Mouse (Mus musculus) neural tube, embryonic 13.5 days (tissue): ENCODE measurements around the gene Kpna3. TPM values are rescaled to one million over a fixed set of nuclear protein-coding genes. Genes with fewer than 3 reads are reported as not detected.
"Not testable (repeated sequence)": the region's sequence is repeated elsewhere in the genome, so short reads cannot be mapped to it uniquely, and the experiment has no call there.

ENCODE experiments used
- ATAC-seq: fragments of 200-750 bp; cut with Nextera tagmentation; 2 replicates; pipeline ENCODE4 v1.8.0; 2017; ENCODE audit warnings: low read depth, mild to moderate bottlenecking, moderate TSS enrichment, moderate library complexity
- H3K27ac ChIP-seq: fragments of 300-500 bp; sonication (generic); replicated peaks from 2 replicates; pipeline ENCODE4 v1.5.1; 2015; ENCODE audit warnings: moderate library complexity, mild to moderate bottlenecking, inconsistent platforms
- H3K27me3 ChIP-seq: fragments of 300-500 bp; sonication (generic); 2 replicates; pipeline ENCODE4 v1.6.1; 2015; ENCODE audit warnings: mild to moderate bottlenecking, inconsistent platforms
- H3K36me3 ChIP-seq: fragments of 300-500 bp; sonication (generic); 2 replicates; pipeline ENCODE4 v1.6.1; 2015; ENCODE audit warnings: mild to moderate bottlenecking, inconsistent platforms
- H3K4me1 ChIP-seq: fragments of 300-500 bp; sonication (generic); replicated peaks from 2 replicates; pipeline ENCODE4 v1.6.1; 2015; ENCODE audit warnings: inconsistent platforms
- H3K4me2 ChIP-seq: fragments of 300-500 bp; sonication (generic); 2 replicates; pipeline ENCODE4 v1.6.1; 2015; ENCODE audit warnings: inconsistent platforms, mild to moderate bottlenecking, moderate library complexity
- H3K4me3 ChIP-seq: fragments of 300-500 bp; sonication (generic); 2 replicates; pipeline ENCODE4 v1.5.1; 2015; ENCODE audit warnings: mild to moderate bottlenecking, inconsistent platforms
- H3K9ac ChIP-seq: fragments of 300-500 bp; sonication (generic); 2 replicates; pipeline ENCODE4 v1.6.1; 2015; ENCODE audit warnings: moderate library complexity, mild to moderate bottlenecking, inconsistent platforms
- H3K9me3 ChIP-seq: fragments of 300-500 bp; sonication (generic); 2 replicates; pipeline ENCODE4 v1.6.1; 2016; ENCODE audit warnings: inconsistent platforms
- WGBS: fragments of 180-500 bp; shearing (Covaris S2); methylation state at CpG from one replicate; pipeline ENCODE4 v1.1.7; 2015; 5-methylcytosine and 5-hydroxymethylcytosine counted together
- polyA plus RNA-seq: library from polyadenylated mRNA; unstranded; fragments of >200 nt; fragmentation: Nextera tagmentation; extraction: Ambion mirVana; gene quantifications from 2 replicates; pipeline ENCODE4 v1.2.1, GENCODE M21; 2015

The Kpna3 gene
- polyA plus RNA-seq: 73.2 and 80.2 TPM in 2 replicates

DNA sequence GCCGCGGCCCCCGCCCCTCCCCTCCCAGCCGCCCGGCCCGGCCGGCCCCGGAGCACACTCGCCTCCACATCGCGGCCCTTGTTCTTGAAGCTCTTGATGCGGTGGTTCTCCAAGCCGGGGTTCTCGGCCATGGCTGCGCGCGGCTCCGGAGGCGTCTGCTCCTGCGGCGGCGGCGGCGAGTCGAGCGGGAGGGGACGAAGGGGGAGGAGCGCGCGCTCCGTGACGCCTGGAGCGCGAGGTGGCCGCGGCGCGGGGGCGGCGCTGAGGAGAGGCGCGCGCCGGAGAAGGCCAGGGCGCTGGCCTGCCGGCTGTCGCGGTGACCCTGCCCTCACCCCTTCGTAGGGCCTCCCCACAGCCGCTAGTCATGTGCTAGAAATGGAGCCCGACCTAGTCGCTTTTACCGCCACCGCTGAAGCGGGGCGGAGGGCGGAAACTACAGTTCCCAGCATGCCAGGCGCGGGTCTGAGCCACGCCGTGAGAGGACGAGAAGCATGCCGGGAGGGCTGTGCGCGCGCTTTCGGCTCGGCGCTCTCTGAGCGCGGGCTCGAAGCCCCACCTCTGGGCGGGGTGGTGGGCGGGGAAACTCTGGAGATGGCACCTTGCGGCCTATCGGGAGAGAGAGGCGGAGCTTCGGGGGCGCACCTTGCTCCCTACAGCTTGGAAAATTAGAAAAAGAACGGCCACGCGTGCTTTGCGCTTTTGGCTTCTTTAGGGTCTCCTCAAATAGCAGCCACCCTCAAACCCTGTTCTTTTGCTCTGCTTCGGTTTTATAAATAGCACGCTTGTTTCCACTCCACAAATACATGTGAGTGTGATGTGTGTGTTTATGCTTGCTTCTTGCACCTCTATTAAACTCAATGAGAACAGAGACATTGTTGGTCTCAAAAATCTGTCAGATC is at the start of gene Kpna3:
TSS of gene Kpna3 (minus strand) at position 214 of the 899 bp plus-strand sequence.
- no peaks in the 10 kb centered on the region for H3K9me3 ChIP-seq
- peak within 1 kb of the TSS; percentile 98 for H3K27ac ChIP-seq
- peak within 1 kb of the TSS; percentile 89 for H3K9ac ChIP-seq
- WGBS: under 1% methylated on average over 72 of the region's 85 CpGs
- peak within 1 kb of the TSS; percentile 69 for H3K4me3 ChIP-seq
- ATAC-seq: peak; percentile 98
- H3K27me3 ChIP-seq: no peaks in the 10 kb centered on the region
- H3K36me3 ChIP-seq: no peaks in the 10 kb centered on the region
- peaks cover 18% of the 10 kb centered on the region for H3K4me1 ChIP-seq
- H3K4me2 ChIP-seq: peak within 1 kb of the TSS; percentile 68

DNA sequence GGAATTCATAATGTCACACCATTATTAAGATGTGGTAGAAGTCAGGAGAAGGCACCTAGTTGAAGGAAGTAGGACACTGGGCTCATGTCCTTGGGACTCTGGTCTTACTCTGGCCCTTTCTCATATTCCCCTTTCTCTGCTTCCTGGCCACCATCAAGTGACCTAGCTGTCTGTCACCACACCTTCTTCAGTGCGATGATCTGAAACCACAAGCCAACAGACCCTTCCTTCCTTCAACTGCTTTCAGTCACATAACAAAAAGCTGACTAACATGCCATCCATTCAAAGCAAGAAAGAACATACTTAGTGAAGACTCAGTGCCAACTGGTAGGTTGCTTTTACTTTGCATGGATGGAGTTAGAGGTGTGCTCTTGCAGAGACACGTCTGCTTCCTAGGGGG is 20.7 kb upstream of the Kpna3 start:
- Histone ChIP-seq H3K9ac (no peak overlapping the region), H3K4me3 (no peak overlapping the region), H3K36me3 (no peaks in the 10 kb centered on the region), H3K4me2 (no peak overlapping the region), H3K9me3 (peaks cover 12% of the 10 kb centered on the region; the same call in 1 of the 2 replicates), H3K27me3 (no peaks in the 10 kb centered on the region), H3K4me1 (no peaks in the 10 kb centered on the region), H3K27ac (no peak overlapping the region)
- ATAC-seq: no peak
- WGBS: 77% methylated on average over 2 of the region's 2 CpGs

DNA sequence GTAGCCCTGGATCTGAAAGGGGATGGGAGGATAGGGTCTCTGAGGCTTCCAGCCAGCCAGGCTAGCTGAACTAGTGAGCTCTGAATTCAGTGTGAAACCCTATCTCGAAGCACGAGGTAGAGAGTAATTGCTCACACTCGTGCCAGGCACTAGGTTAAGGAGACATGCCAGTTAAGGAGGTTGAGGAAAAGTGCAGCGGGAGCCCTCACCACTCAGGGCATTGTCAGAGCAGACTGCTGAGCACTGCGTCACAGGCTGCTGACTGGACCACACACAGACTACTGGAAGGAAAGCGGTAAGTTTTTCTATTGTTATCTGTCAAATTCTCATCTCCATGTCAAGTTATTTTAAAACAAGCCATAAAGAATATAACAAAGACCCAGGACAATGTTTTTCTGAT is 17.8 kb upstream of the Kpna3 start:
- no peak for ATAC-seq
- no peak overlapping the region for H3K4me2 ChIP-seq
- H3K9ac ChIP-seq: no peak overlapping the region
- WGBS: 75% methylated on average over 6 of the region's 6 CpGs
- no peaks in the 10 kb centered on the region for H3K9me3 ChIP-seq
- H3K27me3 ChIP-seq: no peaks in the 10 kb centered on the region
- no peaks in the 10 kb centered on the region for H3K36me3 ChIP-seq
- H3K27ac ChIP-seq: no peak overlapping the region
- H3K4me3 ChIP-seq: no peak overlapping the region
- H3K4me1 ChIP-seq: no peaks in the 10 kb centered on the region

DNA sequence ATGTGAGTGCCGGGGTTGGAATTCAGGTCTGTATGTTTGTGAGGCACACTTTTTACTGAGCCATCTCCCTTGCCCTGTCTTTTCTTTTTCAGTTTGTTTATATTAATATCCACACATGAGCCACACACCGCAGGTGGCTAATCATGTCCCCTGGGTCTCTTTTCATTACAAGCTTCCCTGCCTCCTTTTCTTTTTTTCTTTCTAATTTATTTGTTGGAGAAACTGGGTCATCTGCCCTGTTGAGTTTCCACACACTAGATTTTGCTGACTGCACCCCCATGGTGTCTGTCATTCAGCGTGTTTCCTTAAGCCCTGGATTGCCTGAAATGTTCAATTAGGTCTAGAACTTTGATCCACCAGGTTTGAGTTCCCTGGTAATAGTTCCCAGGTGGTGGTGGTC is 15.9 kb upstream of the Kpna3 start:
- Histone ChIP-seq H3K4me2 (no peak overlapping the region), H3K9me3 (no peaks in the 10 kb centered on the region), H3K9ac (no peak overlapping the region), H3K36me3 (no peaks in the 10 kb centered on the region), H3K27ac (no peak overlapping the region), H3K27me3 (no peaks in the 10 kb centered on the region), H3K4me3 (no peak overlapping the region), H3K4me1 (no peaks in the 10 kb centered on the region)
- no peak for ATAC-seq
- 77% methylated on average over 3 of the region's 3 CpGs for whole genome bisulfite sequencing

DNA sequence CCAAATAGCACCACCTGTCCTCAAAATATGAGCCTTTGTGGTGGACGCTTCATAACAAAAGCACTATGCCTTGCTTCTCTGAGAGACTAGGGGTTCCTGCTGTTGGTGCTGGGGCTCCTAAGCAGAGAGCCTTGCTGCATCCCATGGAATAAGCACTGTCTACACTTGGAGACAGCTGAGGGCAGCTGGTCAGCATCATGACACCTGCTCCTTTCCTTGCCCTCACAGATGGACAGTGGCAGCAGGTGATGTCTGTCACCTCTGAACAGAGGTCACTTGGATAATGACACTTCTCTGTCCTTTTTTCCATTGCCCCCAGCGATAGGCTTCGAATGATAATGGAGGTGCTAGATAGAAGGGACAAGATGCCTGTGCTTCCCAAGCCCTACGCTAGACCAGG is 13.4 kb upstream of the Kpna3 start:
- Histone ChIP-seq H3K9me3 (no peaks in the 10 kb centered on the region), H3K27me3 (no peaks in the 10 kb centered on the region), H3K4me3 (no peak overlapping the region), H3K9ac (no peak overlapping the region), H3K4me1 (no peaks in the 10 kb centered on the region), H3K36me3 (no peaks in the 10 kb centered on the region), H3K27ac (no peak overlapping the region), H3K4me2 (no peak overlapping the region)
- 80% methylated on average over 4 of the region's 4 CpGs for WGBS
- no peak for ATAC-seq

DNA sequence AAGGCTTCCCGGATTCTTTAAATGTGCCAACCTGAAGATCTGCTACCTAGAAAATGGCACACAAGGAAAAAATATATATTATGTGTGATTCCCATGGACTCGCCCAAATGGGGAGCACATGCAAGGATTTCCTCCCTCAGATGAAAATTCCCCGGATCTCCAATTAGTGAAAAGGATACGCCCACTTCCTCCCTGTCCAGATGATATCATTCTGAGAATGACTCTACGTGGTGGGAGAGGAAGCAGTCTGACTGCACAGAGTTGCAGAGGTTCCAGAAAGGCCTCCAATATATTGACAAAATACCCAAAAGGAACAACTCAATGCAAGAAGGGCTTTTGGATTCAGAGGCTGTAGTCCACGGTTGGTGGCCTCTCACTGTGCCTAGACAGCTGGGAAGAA is 12.8 kb upstream of the Kpna3 start:
- Histone ChIP-seq H3K27me3 (no peaks in the 10 kb centered on the region), H3K4me2 (no peak overlapping the region), H3K9me3 (no peaks in the 10 kb centered on the region), H3K36me3 (no peaks in the 10 kb centered on the region), H3K9ac (no peak overlapping the region), H3K27ac (no peak overlapping the region), H3K4me1 (no peaks in the 10 kb centered on the region), H3K4me3 (no peak overlapping the region)
- 71% methylated on average over 6 of the region's 6 CpGs for WGBS
- no peak for ATAC-seq

DNA sequence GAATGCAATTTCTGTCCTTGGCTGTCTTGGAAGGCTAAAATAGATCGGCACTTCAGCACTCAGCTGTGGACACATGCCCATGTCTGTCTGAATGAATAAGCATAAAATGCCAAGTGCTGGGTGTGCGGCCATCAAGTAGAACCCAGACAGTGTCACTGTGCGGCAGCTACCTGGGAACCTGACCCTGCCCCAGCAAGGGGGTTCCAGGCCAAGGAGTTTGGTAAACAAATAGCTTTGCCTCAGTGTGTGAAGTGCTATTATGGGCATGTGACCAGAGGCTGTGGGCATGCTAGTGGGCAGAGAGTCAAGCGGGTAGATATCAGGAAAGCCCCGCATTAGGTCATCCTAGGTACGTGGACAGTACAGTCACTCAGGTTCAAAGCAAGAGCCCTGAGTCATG is 8.1 kb upstream of the Kpna3 start:
- 93% methylated on average over 6 of the region's 6 CpGs for WGBS
- no peaks in the 10 kb centered on the region for H3K9me3 ChIP-seq

DNA sequence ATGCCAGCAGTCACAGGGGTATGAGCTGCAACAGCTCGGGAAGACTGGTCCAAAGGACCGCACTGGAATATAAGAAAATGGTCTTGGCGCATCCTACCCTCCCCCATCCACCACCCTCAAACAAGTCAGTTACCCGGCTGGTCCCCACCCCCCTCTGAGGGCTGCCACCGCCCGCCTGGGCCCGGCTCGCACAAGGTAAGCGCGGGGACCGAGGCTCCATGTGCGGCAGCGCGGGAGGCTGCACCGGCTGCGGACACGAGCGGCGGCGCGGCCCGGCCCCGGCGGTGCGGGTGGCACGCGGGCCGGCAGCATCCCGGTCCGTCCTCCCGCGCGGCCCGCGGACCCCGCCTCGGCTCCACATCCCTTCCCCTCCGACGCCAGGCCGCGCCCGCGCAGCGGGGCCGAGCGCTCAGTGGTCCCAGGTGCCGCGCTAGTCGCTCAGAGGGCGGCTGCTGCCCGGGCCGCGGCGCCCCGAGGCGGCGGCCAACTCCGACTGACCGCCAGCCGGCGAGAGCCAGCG is 473 bp downstream of the Kpna3 start:
- WGBS: under 1% methylated on average over 27 of the region's 62 CpGs
- Histone ChIP-seq H3K4me3 (peak overlapping the region; percentile 69), H3K4me1 (peaks cover 18% of the 10 kb centered on the region), H3K36me3 (no peaks in the 10 kb centered on the region), H3K27me3 (no peaks in the 10 kb centered on the region), H3K4me2 (peak overlapping the region; percentile 68), H3K27ac (peak overlapping the region; percentile 98), H3K9me3 (no peaks in the 10 kb centered on the region), H3K9ac (peak overlapping the region; percentile 89)
- ATAC-seq: peak; percentile 82

More for the DNA sequence above, 8.1 kb upstream of the Kpna3 start:
- no peak for ATAC-seq
- no peak overlapping the region for H3K27ac ChIP-seq
- H3K27me3 ChIP-seq: no peaks in the 10 kb centered on the region
- H3K4me1 ChIP-seq: no peaks in the 10 kb centered on the region
- no peaks in the 10 kb centered on the region for H3K36me3 ChIP-seq
- no peak overlapping the region for H3K4me3 ChIP-seq
- H3K9ac ChIP-seq: no peak overlapping the region
- H3K4me2 ChIP-seq: no peak overlapping the region

DNA sequence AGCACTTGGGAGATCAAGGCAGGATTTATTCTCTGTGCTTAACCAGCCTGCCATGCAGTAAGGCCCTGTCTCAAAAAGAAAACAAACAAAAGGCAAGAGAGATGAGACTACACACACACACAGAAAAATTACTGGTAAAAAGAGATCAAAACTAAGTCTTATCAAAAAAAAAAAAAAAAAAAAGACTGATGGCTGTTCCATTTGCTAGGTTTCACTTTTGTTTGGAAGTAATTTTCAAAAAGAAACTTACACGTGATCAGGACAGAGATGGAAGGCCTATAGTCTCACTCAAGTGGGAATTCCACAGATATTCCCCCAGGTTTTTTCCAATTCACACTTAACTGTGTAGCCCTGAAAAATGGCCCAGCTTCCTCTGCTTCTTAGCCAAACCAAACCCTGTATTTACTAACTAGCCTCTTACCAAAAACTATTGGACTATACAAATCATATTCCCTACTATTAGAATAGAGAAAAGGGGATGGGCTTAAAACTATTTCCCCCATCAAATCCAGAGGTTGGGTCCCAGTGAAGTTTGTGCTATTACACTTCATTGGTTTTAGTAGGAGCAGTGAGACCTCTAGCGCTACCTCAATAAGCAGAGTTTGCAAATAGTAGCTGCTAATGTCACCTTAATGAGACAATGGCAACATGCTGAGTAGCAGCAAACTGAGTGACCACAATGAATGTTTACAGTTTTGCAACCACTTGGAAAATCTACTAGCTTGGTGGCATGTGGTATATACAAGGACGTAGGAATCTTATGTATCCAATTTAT is 1.3 kb downstream of the Kpna3 start:
- peak overlapping the region; percentile 69 for H3K4me3 ChIP-seq
- H3K27me3 ChIP-seq: no peaks in the 10 kb centered on the region
- H3K27ac ChIP-seq: peak overlapping the region; percentile 98; the same call in 1 of the 2 replicates
- H3K9ac ChIP-seq: peak overlapping the region; percentile 89
- H3K4me2 ChIP-seq: peak overlapping the region; percentile 68
- 11% methylated on average over 3 of the region's 3 CpGs for whole genome bisulfite sequencing
- H3K36me3 ChIP-seq: no peaks in the 10 kb centered on the region
- peaks cover 20% of the 10 kb centered on the region for H3K4me1 ChIP-seq
- H3K9me3 ChIP-seq: no peaks in the 10 kb centered on the region
- no peak for ATAC-seq

DNA sequence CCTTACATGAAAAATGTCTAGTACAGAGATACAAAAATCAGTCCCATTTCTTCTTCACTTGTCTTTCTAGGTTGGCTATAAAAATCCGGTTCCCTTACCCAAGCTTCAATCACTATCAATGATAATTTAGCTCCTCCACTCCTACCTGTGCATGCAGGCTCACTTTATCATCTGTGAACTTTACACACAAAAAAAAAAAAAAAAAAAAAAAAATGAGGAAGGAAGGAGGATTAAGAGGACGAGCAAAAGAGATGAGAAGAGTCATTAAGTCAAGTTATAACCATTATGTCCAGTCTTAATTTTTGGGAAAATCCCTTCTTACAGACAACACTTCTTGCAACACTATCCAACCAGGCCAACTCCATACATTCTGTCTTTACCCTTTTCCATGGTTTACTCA is 2.8 kb downstream of the Kpna3 start:
- H3K9me3 ChIP-seq: no peaks in the 10 kb centered on the region
- peaks cover 27% of the 10 kb centered on the region for H3K4me1 ChIP-seq
- H3K27ac ChIP-seq: no peak overlapping the region
- H3K27me3 ChIP-seq: no peaks in the 10 kb centered on the region
- H3K36me3 ChIP-seq: no peaks in the 10 kb centered on the region
- no peak overlapping the region for H3K4me2 ChIP-seq
- no peak overlapping the region for H3K9ac ChIP-seq
- no peak overlapping the region for H3K4me3 ChIP-seq
- WGBS: 95% methylated on average over 2 of the region's 2 CpGs
- no peak for ATAC-seq

DNA sequence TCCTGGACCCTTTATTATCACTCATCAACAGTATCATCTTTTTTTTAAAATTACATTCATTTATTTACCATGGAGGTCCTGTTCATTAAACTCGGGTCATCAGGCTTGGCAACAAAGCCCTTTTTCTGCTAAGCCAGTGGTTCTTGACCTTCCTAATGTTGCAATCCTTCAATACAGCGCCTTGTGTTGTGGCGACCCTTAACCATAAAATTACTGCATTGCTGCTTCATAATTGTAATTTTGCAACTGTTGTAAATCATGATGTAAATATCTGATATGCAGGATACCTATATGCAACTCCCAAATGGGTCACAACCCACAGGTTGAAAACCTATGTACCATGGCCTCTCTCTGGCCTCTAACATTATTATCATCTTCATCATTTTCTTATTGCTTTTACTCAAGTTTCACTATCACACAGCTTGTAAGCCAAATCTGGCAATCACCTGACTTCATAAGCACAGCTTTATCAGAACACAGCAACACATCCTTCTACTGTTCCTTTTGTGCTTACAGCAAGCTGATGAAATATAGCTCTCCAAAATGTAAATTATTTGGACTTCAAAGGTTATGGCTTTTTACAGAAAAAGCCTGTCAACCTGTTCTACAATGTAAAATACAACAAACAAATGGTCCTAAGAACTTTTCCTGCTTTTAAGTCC is 11.4 kb downstream of the Kpna3 start:
- no peak overlapping the region for H3K27ac ChIP-seq
- ATAC-seq: no peak
- H3K9me3 ChIP-seq: no peaks in the 10 kb centered on the region
- 70% methylated on average over 3 of the region's 3 CpGs for WGBS
- H3K27me3 ChIP-seq: no peaks in the 10 kb centered on the region
- no peak overlapping the region for H3K9ac ChIP-seq
- H3K4me3 ChIP-seq: no peak overlapping the region
- no peaks in the 10 kb centered on the region for H3K36me3 ChIP-seq
- H3K4me2 ChIP-seq: no peak overlapping the region
- H3K4me1 ChIP-seq: peaks cover 24% of the 10 kb centered on the region

DNA sequence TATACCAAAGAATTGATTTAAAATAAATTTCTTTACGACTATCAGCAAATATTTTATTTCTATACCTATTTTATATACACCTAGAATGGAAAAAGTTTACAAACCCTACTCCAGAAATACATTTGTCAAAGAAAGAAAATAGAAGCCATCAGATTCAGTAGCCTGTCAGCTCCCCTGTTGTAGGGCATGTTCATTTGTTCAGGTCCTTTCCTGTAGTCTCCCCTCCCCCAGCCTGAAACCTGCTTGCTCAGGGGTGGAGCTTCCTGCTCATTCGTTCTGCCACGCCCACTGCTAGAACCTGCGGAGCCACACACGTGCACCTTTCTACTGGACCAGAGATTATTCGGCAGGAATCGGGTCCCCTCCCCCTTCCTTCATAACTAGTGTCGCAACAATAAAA is 12.6 kb downstream of the Kpna3 start:
- ATAC-seq, H3K9me3 ChIP-seq, H3K4me2 ChIP-seq, H3K4me3 ChIP-seq, H3K9ac ChIP-seq, H3K36me3 ChIP-seq, H3K27ac ChIP-seq, H3K27me3 ChIP-seq: not testable (repeated sequence)
- 29% methylated on average over 7 of the region's 8 CpGs for WGBS
- H3K4me1 ChIP-seq: peaks cover 17% of the 10 kb centered on the region
